Mouse (Mus musculus): Measurements from ENCODE around the gene Pno1.

Gene Pno1

DNA sequence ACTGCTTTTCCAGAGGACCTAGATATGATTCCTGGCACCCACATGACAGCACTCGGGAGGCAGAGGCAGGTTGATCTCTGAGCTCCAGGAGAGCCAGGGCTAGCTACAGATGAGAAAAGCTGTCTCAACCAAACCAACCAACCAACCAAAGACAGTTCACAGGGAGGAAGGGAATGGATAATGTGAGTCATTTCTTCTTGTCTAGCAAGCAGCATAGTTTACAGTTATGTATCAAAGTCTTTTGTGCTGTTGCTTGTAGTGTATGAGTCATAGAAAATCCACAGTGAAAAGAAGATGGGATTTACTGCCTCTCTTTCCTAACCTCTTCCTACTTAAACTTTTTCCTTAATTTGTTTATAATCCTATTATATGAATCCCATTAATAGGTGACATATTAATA, 34.7 kb downstream of the Pno1 start:
- no peak for DNase-seq (ENCODE audit: low spot score)

DNA sequence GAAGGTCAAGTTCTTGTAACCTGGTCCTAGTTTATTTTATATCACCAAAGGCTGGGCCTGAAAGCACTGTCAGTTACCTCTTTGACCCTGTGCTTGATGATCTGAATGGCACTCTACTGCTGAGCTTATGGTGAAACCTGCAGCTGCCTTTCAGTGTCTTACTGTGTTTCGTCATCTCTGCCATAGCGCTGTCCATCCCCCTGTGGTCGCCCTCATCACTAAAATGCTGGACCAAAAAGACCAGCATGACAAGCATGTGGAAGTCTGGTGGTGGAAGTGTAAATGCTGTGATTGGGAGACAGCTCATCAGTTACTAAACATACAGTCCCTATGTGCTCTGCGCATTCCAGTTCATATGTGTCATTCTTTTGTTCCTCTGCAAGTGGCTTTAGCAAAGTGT, 39.1 kb downstream of the Pno1 start:
- DNase-seq (ENCODE audit: low spot score): no peak

DNA sequence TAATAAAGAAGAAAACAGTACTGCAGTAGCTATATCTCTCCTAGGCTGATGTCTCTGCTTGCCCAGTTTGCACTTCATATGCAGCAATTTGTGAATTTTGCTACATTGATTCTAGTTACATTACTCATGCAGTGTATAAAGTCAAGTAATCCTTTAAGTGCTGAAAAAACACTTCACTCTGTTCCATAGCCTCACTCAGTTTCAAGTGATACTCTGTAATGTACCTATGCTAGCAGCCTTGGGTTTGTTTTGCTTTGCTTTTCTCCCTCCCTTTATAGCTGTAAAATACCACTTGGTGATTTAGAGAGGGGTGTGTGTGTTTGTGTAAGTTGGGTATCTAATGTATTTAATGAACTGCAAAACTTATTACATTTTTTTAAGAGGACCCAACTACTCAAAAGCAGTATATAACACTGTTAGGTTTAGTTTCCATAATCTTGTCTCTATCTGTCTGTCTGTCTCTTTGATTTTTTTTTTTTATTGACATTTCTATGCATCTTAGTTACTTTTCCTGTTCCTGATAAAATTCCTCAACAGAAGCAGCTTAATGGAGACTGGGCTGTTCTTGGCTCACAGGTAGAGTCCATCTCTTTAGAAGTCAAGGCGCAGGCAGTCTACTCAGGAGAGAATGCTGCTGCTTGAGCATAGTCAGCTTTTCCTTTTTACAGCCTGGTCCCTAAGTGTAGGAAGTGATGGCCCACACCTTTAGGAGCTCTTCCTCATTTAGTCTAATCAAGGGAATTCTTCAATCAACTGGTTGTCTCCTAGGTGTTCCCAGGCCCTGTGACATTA, 40.2 kb downstream of the Pno1 start:
- DNase-seq (ENCODE audit: low spot score): no peak

DNA sequence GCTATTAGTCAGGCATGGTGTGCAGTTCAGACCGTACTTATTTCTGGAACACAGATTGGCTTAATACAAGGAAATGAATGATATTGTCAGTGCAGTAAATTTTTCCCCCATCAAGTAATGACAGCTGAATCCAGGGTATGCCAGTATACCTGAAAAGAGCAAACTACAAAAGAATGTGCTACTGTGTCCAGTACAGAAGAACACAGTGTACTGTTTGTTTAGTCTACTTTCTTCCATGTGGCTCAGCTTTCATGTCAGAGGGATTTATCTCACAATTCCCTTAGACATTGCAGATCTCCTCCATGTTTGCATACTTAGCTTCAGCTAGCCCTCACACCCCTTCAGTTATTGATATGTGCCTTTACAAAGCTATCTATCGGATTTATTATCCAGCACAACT, 42.1 kb downstream of the Pno1 start:
- DNase-seq (ENCODE audit: low spot score): no peak

DNA sequence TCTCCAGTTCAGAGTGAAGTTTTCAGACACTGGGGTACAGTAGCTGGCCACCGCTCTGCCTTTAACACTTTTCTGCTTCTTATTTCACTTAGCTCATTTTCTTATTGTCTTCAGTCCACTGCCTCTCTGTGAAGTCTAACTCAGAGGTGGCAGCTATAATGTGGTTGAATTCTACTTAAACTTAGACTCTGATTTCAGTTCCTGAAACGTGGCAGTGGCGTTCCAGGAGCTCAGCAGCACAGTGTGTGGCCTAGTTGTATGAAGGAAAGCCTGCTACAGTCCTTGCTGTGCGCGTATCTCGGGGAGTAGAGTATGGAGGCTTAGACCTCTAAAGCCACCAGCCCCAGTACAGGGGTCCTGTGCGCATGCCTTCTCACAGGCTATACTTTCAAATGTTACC, 44.7 kb downstream of the Pno1 start:
- DNase-seq (ENCODE audit: low spot score): no peak

DNA sequence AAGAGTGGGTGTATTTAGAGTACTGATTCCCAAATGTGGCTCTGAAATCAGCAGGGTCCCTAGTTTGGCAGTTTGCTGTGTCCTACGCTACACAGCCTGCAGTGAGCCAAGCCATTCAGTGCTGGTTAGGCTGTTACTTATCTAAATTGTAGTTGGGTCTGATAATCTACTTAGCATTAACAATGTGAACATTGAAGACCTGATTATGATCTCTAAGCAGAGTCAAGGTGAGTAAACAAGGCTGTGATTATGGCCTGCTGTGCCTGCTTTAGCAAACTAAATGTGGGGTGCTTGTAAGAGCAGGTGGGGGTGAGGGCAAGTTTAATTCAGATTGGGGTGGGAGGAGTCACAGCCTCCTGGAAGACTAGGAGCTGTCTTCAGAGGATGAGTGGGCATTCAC, 47.4 kb downstream of the Pno1 start:
- no peak for DNase-seq (ENCODE audit: low spot score)

DNA sequence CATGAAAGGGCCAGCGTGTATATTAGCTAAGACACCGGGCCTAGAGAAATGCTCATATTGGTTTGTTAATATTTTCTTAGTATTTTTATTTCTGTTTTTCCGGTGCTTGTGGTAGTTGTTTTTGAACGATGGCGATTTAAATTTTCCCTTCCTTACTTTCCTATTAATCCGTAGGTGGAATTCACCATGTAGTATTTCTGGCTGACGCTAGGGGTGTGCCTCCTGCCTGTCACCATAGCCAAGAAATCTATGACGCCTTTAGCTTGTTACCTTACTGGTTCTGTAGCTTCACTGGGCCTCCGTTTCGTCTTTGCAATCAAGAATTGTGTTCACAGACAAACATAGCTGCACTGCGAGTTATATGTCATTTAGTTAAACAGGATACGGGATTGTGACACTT, 51.1 kb downstream of the Pno1 start:
- peak; percentile 20 for DNase-seq (ENCODE audit: low spot score)

DNA sequence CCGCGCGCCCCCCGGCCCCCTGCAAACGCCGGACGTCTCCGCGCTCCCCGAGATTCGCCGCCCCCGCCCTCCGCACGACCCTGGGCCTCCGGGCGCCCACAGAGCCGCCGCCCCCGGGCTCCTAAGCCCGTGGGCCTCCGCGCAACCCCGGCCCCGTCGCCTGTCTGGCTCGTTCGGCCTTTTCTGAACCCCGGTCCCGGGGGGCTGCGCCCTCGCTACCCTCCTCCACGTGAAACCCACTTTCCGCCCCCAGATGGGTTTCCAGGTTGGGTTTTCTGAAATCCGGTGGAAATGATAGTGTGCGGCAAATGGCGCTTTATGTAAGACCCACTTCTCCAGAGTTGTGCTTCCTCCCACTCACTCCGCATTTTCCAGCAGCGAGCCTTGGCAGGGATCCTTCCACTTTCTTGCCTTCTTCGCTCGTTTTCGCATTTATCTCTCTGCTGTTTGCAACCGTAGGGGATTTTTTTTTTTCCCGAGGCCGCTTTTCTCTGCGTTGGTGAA, 51.6 kb downstream of the Pno1 start:
- DNase-seq (ENCODE audit: low spot score): peak; percentile 9

DNA sequence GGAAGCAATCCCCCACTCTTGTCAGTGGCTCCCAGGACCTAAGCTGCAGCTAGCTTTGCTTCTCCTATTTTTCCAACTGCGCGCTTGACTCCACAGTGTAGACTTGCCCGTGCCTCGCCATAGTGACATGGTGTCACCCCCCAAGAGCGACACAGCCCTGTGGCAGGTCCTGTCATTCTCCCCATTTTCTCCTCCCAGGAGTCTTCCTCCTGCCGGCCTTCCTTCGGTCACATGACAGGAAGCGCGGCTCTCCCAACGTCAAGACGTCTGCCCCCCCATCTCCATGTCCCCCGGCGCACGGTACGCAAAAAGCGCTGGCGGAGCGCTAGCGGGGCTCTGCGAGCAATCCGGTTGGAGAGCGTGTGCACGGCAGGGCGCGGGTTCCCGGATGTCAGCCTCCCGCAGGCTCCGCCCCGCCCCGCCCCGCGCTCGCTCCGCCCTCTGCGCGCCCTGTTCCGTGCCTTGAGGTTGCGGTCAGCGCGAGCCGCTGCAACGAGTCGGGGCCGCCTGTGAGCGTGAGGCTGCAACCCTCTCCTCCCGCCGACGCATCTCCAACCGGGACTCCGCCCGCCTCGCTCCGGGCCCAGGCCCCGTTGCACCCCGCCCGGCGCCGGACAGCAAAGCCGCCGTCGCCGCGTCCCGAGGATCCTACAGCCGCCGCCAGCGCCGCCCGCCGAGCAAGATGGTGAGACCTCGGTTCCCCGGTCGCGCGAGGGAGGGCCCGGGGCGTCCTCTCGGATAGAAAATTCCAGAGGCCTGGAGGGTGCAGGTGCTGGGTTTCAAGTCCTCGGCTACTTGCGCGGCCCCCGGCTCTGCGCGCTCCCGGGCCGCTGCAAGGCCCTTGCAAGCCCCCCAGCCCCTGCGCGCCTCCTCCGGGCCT, 52.3 kb downstream of the Pno1 start, which contains the start of gene Ppp3r1:
TSS of gene Ppp3r1 (plus strand) at position 406 of the 880 bp plus-strand sequence.
- peak; percentile 96 for DNase-seq (ENCODE audit: low spot score)

Measured in ovary, adult 18-20 months (tissue).